Mouse (Mus musculus): Measurements from ENCODE around the gene Fam50b. TPM values are rescaled to one million over a fixed set of nuclear protein-coding genes. Genes with fewer than 3 reads are reported as not detected.

Fam50b gene
- polyA plus RNA-seq (2014; fragmentation: Illumina TruSeq; extraction: RNeasy Lipid Tissue Mini Kit (QIAGEN cat#74804); ENCODE audit: low read depth, low replicate concordance): not detected

DNA sequence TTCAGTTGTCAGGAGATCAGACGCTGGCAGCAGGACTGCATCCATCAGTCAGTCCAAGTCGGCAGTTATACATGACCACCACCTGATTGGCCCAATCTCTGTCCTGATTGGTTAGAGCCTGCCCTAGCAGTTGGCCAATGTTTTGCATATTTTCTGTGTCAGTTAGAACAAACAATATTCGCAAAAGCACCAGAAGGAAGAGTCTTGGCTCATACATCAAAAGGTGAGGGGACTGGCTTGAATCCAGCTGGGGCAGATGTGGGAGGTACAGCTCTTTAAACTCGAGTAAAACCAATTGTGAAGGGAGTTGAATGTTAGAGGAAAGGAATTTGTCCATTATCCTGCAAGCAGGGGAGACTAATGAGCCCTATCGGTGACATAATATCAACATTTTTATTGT lies at the start of gene Fam50b:
Gene Fam50b (plus strand): TSS at position 165 of the 400 bp plus-strand sequence.

Other genes starting within 250 kb of the Fam50b start
- 12.8 TPM for gene Pxdc1, start 81.4 kb upstream of the Fam50b start, polyA plus RNA-seq (2014; fragmentation: Illumina TruSeq; extraction: RNeasy Lipid Tissue Mini Kit (QIAGEN cat#74804); ENCODE audit: low read depth, low replicate concordance)
- gene Prpf4b, start 140.5 kb downstream of the Fam50b start, polyA plus RNA-seq (2014; fragmentation: Illumina TruSeq; extraction: RNeasy Lipid Tissue Mini Kit (QIAGEN cat#74804); ENCODE audit: low read depth, low replicate concordance): 88.9 TPM
- gene Fam217a, start 189.5 kb downstream of the Fam50b start, polyA plus RNA-seq (2014; fragmentation: Illumina TruSeq; extraction: RNeasy Lipid Tissue Mini Kit (QIAGEN cat#74804); ENCODE audit: low read depth, low replicate concordance): 12.0 TPM
- not detected for gene 4933417A18Rik, start 189.6 kb downstream of the Fam50b start, polyA plus RNA-seq (2014; fragmentation: Illumina TruSeq; extraction: RNeasy Lipid Tissue Mini Kit (QIAGEN cat#74804); ENCODE audit: low read depth, low replicate concordance)
- gene Eci3, start 229.0 kb downstream of the Fam50b start, polyA plus RNA-seq (2014; fragmentation: Illumina TruSeq; extraction: RNeasy Lipid Tissue Mini Kit (QIAGEN cat#74804); ENCODE audit: low read depth, low replicate concordance): 282 TPM